Mouse (Mus musculus) embryonic facial prominence, embryonic 10.5 days (tissue): ENCODE measurements around the gene Kcnb1. TPM values are rescaled to one million over a fixed set of nuclear protein-coding genes. Genes with fewer than 3 reads are reported as not detected.
A peak's percentile ranks its signal among the peaks of the same experiment; 100 is the strongest.

Experiments
- DNase-seq: peaks from one replicate; pipeline ENCODE4 v3.0.0-alpha.2; 2017; ENCODE audit warnings: low spot score
- H3K27ac ChIP-seq: fragments of 300-500 bp; sonication (generic); replicated peaks from 2 replicates; pipeline ENCODE4 v1.5.1; 2016; ENCODE audit warnings: mild to moderate bottlenecking
- H3K27me3 ChIP-seq: fragments of 300-500 bp; sonication (generic); replicated peaks from 2 replicates; pipeline ENCODE4 v1.6.1; 2016; ENCODE audit warnings: low read depth, mild to moderate bottlenecking; ENCODE audit not compliant: poor library complexity, severe bottlenecking
- H3K36me3 ChIP-seq: fragments of 300-500 bp; sonication (generic); replicated peaks from 2 replicates; pipeline ENCODE4 v1.6.1; 2016; ENCODE audit warnings: mild to moderate bottlenecking, moderate library complexity
- H3K4me1 ChIP-seq: fragments of 300-500 bp; sonication (generic); 2 replicates; pipeline ENCODE4 v1.6.1; 2016
- H3K4me3 ChIP-seq: fragments of 300-500 bp; sonication (generic); 2 replicates; pipeline ENCODE4 v1.5.1; 2016; ENCODE audit warnings: mild to moderate bottlenecking, moderate library complexity
- H3K9me3 ChIP-seq: fragments of 300-500 bp; sonication (generic); 2 replicates; pipeline ENCODE4 v1.6.1; 2016; ENCODE audit warnings: mild to moderate bottlenecking
- WGBS: fragments of 180-500 bp; shearing (Covaris S2); methylation state at CpG from one replicate; pipeline ENCODE4 v1.1.7; 2016; 5-methylcytosine and 5-hydroxymethylcytosine counted together
- polyA plus RNA-seq: library from polyadenylated mRNA; unstranded; fragments of >200 nt; fragmentation: Nextera tagmentation; extraction: Ambion mirVana; gene quantifications from 2 replicates; pipeline ENCODE4 v1.2.1, GENCODE M21; 2016

Kcnb1 gene
- polyA plus RNA-seq, 1 experiment from 2014 or later: 0.52 TPM

- peaks cover 27% of the 10 kb centered on the region for H3K4me1 ChIP-seq
- H3K9me3 ChIP-seq: no peaks in the 10 kb centered on the region
- no peaks in the 10 kb centered on the region for H3K27me3 ChIP-seq
- H3K4me3 ChIP-seq: peak overlapping the region; percentile 16; the same call in 1 of the 2 replicates
- peaks cover 33% of the 10 kb centered on the region for H3K36me3 ChIP-seq
- no peak overlapping the region for H3K27ac ChIP-seq
- DNase-seq: peak; percentile 46
- 34% methylated on average over 6 of the region's 6 CpGs for WGBS
Measured at GRCm38 (mm10) chr2:167066528-167067516, 123.1 kb downstream of the Kcnb1 start.

GRCm38 (mm10) chr2:167066031-167066430, 123.9 kb downstream of the Kcnb1 start:
- Histone ChIP-seq H3K9me3 (no peaks in the 10 kb centered on the region), H3K4me1 (peaks cover 29% of the 10 kb centered on the region), H3K27ac (peak overlapping the region; percentile 14; the same call in 1 of the 2 replicates), H3K27me3 (no peaks in the 10 kb centered on the region), H3K36me3 (peaks cover 33% of the 10 kb centered on the region), H3K4me3 (peak overlapping the region; percentile 75)
- no peak for DNase-seq
- WGBS: 56% methylated on average over 1 of the region's 1 CpGs

DNA sequence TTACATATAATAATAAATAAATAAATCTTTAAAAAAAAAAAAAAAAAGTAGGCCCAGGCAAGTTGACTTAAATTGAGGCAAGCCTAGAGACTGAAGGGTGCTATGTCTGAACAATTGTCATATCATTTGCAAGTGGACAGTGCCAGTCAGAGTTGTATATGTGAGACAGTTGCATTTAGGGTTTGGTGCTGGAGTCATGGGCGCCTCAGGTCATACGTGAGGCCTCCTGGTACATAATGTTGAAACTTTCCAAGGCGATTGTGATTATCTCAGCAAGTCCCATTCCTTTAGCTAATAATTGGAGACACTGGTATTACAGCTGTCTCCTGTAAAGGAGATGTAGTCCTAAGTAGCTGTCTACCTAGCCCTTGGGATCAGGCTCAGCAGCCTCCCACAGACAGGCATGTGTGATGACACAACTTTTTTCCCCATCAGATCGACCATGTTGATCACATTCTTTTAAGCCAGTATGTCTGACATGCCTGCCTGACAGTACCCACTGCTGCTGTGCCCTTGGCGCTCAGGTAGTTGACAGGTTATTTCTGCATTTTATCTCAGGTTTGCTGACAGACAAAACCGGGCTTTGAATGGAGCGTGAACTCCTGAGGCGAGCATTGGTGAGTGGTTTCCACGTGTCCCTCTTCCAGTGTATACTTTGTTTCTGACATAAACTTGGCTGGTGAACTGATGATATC, 125.2 kb downstream of the Kcnb1 start:
- peaks cover 38% of the 10 kb centered on the region for H3K36me3 ChIP-seq
- peaks cover 41% of the 10 kb centered on the region for H3K4me1 ChIP-seq
- no peaks in the 10 kb centered on the region for H3K9me3 ChIP-seq
- peak overlapping the region; percentile 75 for H3K4me3 ChIP-seq
- no peak for DNase-seq
- no peaks in the 10 kb centered on the region for H3K27me3 ChIP-seq
- 28% methylated on average over 9 of the region's 9 CpGs for WGBS
- peak overlapping the region; percentile 81 for H3K27ac ChIP-seq

DNA sequence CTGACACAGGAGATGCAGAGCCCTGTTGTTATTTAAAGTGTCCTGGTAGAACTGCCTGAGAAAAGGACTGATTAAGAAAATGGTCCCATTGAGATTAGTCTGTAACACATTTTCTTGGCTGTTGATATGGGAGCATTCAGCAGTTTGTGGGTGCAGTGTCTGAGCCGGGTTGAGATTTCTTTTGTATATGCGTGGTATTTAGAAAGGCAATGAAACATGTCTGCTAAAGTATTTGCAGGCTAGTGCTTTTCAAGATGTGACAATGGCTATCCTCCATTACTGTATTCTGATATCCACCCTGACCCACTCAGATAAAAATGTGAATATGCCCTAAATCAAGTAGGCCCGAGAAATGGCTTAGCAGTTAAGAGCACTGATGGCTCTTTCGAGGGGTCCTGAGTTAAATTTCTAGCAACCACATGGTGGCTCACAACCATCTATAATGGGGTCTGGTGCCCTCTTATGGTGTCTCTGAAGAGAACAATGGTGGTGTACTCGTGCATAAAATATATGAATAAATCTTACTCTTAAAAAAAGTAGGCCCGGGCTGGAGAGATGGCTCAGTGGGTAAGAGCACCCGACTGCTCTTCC, 126.0 kb downstream of the Kcnb1 start:
- DNase-seq: no peak
- Histone ChIP-seq H3K9me3 (no peaks in the 10 kb centered on the region), H3K4me1 (peaks cover 45% of the 10 kb centered on the region), H3K36me3 (peaks cover 42% of the 10 kb centered on the region), H3K4me3 (peak overlapping the region; percentile 75), H3K27me3 (no peaks in the 10 kb centered on the region), H3K27ac (peak overlapping the region; percentile 99)
- WGBS: under 1% methylated on average over 7 of the region's 7 CpGs

GRCm38 (mm10) chr2:167062965-167063880, 126.7 kb downstream of the Kcnb1 start, which contains the start of gene Znfx1:
Znfx1 (minus strand) TSS chr2:167063015.
- Histone ChIP-seq H3K27me3 (no peaks in the 10 kb centered on the region), H3K4me1 (peaks cover 52% of the 10 kb centered on the region)
- under 1% methylated on average over 57 of the region's 57 CpGs for WGBS

DNA sequence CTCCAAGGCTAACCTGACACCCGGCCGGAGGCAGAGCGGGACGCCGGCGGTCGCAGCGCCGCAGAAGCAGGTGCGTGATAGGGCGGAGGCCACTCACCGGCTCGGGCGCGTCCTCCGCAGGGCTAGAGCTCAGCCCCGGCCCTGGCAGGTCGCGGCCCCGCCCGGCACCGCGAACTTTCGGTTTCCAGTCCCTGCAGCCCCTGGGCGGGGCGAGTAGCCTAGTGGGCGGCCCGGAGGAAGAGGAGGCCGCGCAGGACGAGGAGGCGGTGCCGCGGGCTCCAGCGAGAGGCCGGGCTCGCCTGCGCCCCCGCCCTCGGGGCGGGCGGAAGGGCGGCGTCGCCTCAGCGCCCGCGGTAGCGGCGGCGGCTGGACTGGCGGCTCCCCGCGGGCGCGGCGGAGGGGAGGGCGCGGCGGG, 127.5 kb downstream of the Kcnb1 start:
- DNase-seq: peak; percentile 91
- WGBS: under 1% methylated on average over 60 of the region's 60 CpGs

More at GRCm38 (mm10) chr2:167062965-167063880, 126.7 kb downstream of the Kcnb1 start, which contains the start of gene Znfx1:
- H3K9me3 ChIP-seq: no peaks in the 10 kb centered on the region
- peaks cover 43% of the 10 kb centered on the region for H3K36me3 ChIP-seq
- DNase-seq: peak; percentile 98
- peak within 1 kb of the TSS; percentile 75 for H3K4me3 ChIP-seq
- peak within 1 kb of the TSS; percentile 99 for H3K27ac ChIP-seq

DNA sequence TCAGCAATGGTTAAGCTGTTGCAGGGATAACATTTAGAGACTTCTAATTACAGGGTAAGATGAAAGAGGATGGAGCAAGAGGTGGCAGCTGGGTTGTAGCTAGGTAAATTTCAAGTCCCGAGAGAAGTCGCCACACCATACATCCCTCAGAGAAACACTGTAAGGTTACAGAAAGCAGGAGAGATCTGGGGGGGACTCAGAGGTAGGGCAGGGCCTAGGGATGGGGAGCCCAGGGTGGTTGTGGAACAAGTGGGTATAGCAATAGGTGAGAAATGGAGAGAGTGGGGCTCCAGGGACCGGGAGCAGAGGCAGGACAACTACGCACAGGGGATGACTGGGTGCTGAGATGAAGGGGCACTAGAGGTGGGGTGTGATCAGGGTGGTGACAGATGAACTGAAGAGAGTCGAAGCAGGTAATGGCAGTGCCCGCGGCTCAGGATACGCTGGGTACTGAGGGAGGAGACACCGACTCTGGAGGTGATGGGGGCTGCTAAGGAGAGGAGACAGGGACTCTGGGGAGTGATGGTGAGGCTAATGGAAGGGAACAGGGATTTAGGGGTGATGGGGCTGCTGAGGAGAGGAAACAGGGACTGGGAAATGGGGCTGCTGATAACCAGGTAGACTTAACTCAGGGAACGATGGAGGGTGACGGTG, 128.4 kb downstream of the Kcnb1 start:
- H3K27ac ChIP-seq: peak overlapping the region; percentile 99
- no peaks in the 10 kb centered on the region for H3K9me3 ChIP-seq
- 28% methylated on average over 11 of the region's 11 CpGs for WGBS
- H3K4me1 ChIP-seq: peaks cover 56% of the 10 kb centered on the region
- H3K27me3 ChIP-seq: no peaks in the 10 kb centered on the region
- H3K36me3 ChIP-seq: peaks cover 56% of the 10 kb centered on the region
- H3K4me3 ChIP-seq: peak overlapping the region; percentile 75
- no peak for DNase-seq

More for the DNA sequence above, 127.5 kb downstream of the Kcnb1 start:
- no peaks in the 10 kb centered on the region for H3K9me3 ChIP-seq
- peak overlapping the region; percentile 75 for H3K4me3 ChIP-seq
- H3K27ac ChIP-seq: peak overlapping the region; percentile 99
- peaks cover 56% of the 10 kb centered on the region for H3K4me1 ChIP-seq
- H3K36me3 ChIP-seq: peaks cover 50% of the 10 kb centered on the region
- no peaks in the 10 kb centered on the region for H3K27me3 ChIP-seq

- Histone ChIP-seq H3K4me3 (peak overlapping the region; percentile 75; the same call in 1 of the 2 replicates), H3K27ac (no peak overlapping the region), H3K9me3 (no peaks in the 10 kb centered on the region), H3K27me3 (no peaks in the 10 kb centered on the region), H3K4me1 (peaks cover 53% of the 10 kb centered on the region), H3K36me3 (peaks cover 56% of the 10 kb centered on the region)
- DNase-seq: no peak
Measured at GRCm38 (mm10) chr2:167060761-167061160, 129.2 kb downstream of the Kcnb1 start.

GRCm38 (mm10) chr2:167060360-167060759, 129.6 kb downstream of the Kcnb1 start:
- Histone ChIP-seq H3K4me3 (0 out of 2 replicates have a peak overlapping the region, but pooled peaks have one; percentile 9), H3K27ac (no peak overlapping the region), H3K36me3 (peaks cover 56% of the 10 kb centered on the region), H3K27me3 (no peaks in the 10 kb centered on the region), H3K9me3 (no peaks in the 10 kb centered on the region), H3K4me1 (peaks cover 49% of the 10 kb centered on the region)
- DNase-seq: no peak
- WGBS: 70% methylated on average over 3 of the region's 3 CpGs

- 72% methylated on average over 12 of the region's 12 CpGs for WGBS
- H3K27ac ChIP-seq: no peak overlapping the region
- H3K27me3 ChIP-seq: no peaks in the 10 kb centered on the region
- peaks cover 56% of the 10 kb centered on the region for H3K36me3 ChIP-seq
- no peak overlapping the region for H3K4me3 ChIP-seq
- DNase-seq: no peak
- H3K9me3 ChIP-seq: no peaks in the 10 kb centered on the region
- H3K4me1 ChIP-seq: peaks cover 45% of the 10 kb centered on the region
Measured at GRCm38 (mm10) chr2:167059960-167060359, 130.0 kb downstream of the Kcnb1 start.

DNA sequence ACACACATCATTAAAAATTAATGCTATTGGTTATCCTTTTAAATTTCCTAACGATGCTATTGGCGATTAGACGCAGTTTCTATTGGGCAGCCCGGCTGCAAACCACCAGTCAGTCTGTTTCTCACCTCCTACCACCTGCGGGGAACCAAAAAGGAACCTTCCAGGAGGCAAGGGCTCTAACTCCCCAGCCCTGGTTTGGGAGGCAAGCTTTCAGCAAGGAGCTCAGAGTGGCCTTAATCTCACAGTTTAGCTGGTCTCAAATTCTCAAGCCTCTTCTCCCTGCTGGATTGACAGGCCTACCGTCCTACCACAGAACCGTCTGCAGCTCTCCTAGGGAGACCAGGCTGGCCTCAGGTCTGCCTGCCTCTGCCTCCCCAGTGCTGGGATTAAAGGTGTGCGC, 130.4 kb downstream of the Kcnb1 start:
- H3K9me3 ChIP-seq: no peaks in the 10 kb centered on the region
- no peak for DNase-seq
- WGBS: 46% methylated on average over 8 of the region's 8 CpGs
- H3K27me3 ChIP-seq: no peaks in the 10 kb centered on the region
- H3K4me1 ChIP-seq: peaks cover 41% of the 10 kb centered on the region
- peaks cover 56% of the 10 kb centered on the region for H3K36me3 ChIP-seq
- no peak overlapping the region; the same call in 1 of the 2 replicates for H3K27ac ChIP-seq
- 0 out of 2 replicates have a peak overlapping the region, but pooled peaks have one; percentile 11 for H3K4me3 ChIP-seq
